Mouse (Mus musculus) CH12.LX (cell line): ENCODE measurements around the gene Ccnjl. TPM values are rescaled to one million over a fixed set of nuclear protein-coding genes. Genes with fewer than 3 reads are reported as not detected.

ENCODE experiments used
- DNase-seq: peaks from one replicate; pipeline ENCODE4 v3.0.0-alpha.2; 2013; ENCODE audit errors: extremely low read depth
- H3K27ac ChIP-seq: 2 replicates; pipeline ENCODE4 v1.5.1; 2012; ENCODE audit warnings: low read depth, mild to moderate bottlenecking, control low read depth, moderate library complexity; ENCODE audit not compliant: insufficient read depth
- H3K27me3 ChIP-seq: replicated peaks from 2 replicates; pipeline ENCODE3; 2012; ENCODE audit warnings: inconsistent platforms
- H3K36me3 ChIP-seq, 2 experiments: replicated peaks in 1 of 2; 2 replicates each; pipeline versions ENCODE3 to v1.6.1; 2012; ENCODE audit warnings: inconsistent platforms in 1 of 2, low read length in 1 of 2, mild to moderate bottlenecking in 1 of 2, mixed read lengths in 1 of 2, moderate library complexity in 1 of 2; ENCODE audit not compliant: control insufficient read depth in 1 of 2, insufficient read depth in 1 of 2
- H3K4me1 ChIP-seq, 2 experiments: 2 replicates each; pipeline ENCODE4 v1.6.1; 2012; ENCODE audit warnings: inconsistent platforms in 1 of 2, moderate library complexity in 1 of 2; ENCODE audit not compliant: insufficient read depth in 2 of 2, control insufficient read depth in 1 of 2
- H3K4me2 ChIP-seq: 2 replicates; pipeline ENCODE4 v1.6.1; 2012; ENCODE audit warnings: low read depth, mild to moderate bottlenecking, control low read depth; ENCODE audit not compliant: poor library complexity, insufficient read depth, severe bottlenecking
- H3K4me3 ChIP-seq, 3 experiments: fragments of 150-350 bp in 1 of 3; sonication (generic) in 1 of 3; replicated peaks in 1 of 3; 2 replicates each; pipeline versions ENCODE3 to v1.5.1; 2011 to 2012; ENCODE audit warnings: low read depth in 2 of 3, low read length in 2 of 3, mild to moderate bottlenecking in 2 of 3, moderate library complexity in 2 of 3, control low read depth in 1 of 3, improper control_type of control experiment in 1 of 3, inconsistent platforms in 1 of 3, mixed read lengths in 1 of 3; ENCODE audit not compliant: poor library complexity in 1 of 3
- H3K79me2 ChIP-seq: replicated peaks from 2 replicates; pipeline ENCODE4 v1.6.1; 2012; ENCODE audit warnings: mild to moderate bottlenecking, moderate library complexity; ENCODE audit not compliant: control insufficient read depth, poor library complexity, insufficient read depth, severe bottlenecking; ENCODE audit errors: extremely low read depth
- H3K9ac ChIP-seq: 2 replicates; pipeline ENCODE4 v1.6.1; 2012; ENCODE audit warnings: low read depth, mild to moderate bottlenecking, control low read depth, moderate library complexity; ENCODE audit not compliant: insufficient read depth
- H3K9me3 ChIP-seq: replicated peaks from 2 replicates; pipeline ENCODE3; 2012; ENCODE audit warnings: low read length, inconsistent platforms, mixed read lengths
- CHD1 ChIP-seq: IDR thresholded peaks from 2 replicates; pipeline ENCODE4 v1.6.1; 2012; ENCODE audit warnings: low read depth, low read length, improper control_type of control experiment, inconsistent platforms
- E2F4 ChIP-seq: IDR thresholded peaks from 2 replicates; pipeline ENCODE4 v1.6.1; 2011; ENCODE audit warnings: low read depth, low read length, improper control_type of control experiment; ENCODE audit not compliant: insufficient replicate concordance
- ELF1 ChIP-seq: IDR thresholded peaks from 2 replicates; pipeline ENCODE4 v1.6.1; 2014; ENCODE audit warnings: low read depth, mild to moderate bottlenecking, inconsistent platforms, low read length, improper control_type of control experiment
- HCFC1 ChIP-seq: IDR thresholded peaks from 2 replicates; pipeline ENCODE4 v1.6.1; 2012; ENCODE audit warnings: low read depth, mild to moderate bottlenecking, inconsistent platforms, low read length, improper control_type of control experiment
- IRF4 ChIP-seq: IDR thresholded peaks from 2 replicates; pipeline ENCODE4 v1.6.1; 2014; ENCODE audit warnings: low read depth, mild to moderate bottlenecking, inconsistent platforms, low read length, improper control_type of control experiment
- JUN ChIP-seq: IDR thresholded peaks from 2 replicates; pipeline ENCODE4 v1.6.1; 2011; ENCODE audit warnings: low read depth, mild to moderate bottlenecking, low read length, improper control_type of control experiment, moderate library complexity; ENCODE audit not compliant: insufficient read depth
- KAT2A ChIP-seq: IDR thresholded peaks from 2 replicates; pipeline ENCODE4 v1.6.1; 2012; ENCODE audit warnings: low read length, improper control_type of control experiment, inconsistent platforms; ENCODE audit not compliant: insufficient replicate concordance
- MAX ChIP-seq: IDR thresholded peaks from 2 replicates; pipeline ENCODE4 v1.6.1; 2011; ENCODE audit warnings: low read length, improper control_type of control experiment
- MXI1 ChIP-seq: IDR thresholded peaks from 2 replicates; pipeline ENCODE4 v1.6.1; 2011; ENCODE audit warnings: mild to moderate bottlenecking, low read depth, low read length, improper control_type of control experiment
- NELFE ChIP-seq: IDR thresholded peaks from 2 replicates; pipeline ENCODE4 v1.6.1; 2011; ENCODE audit warnings: low read depth, low read length, improper control_type of control experiment
- POLR2A ChIP-seq: IDR thresholded peaks from 2 replicates; pipeline ENCODE4 v1.6.1; 2011; ENCODE audit warnings: low read depth, mild to moderate bottlenecking, improper control_type of control experiment, low read length
- POLR2AphosphoS2 ChIP-seq: IDR thresholded peaks from 2 replicates; pipeline ENCODE4 v1.6.1; 2011; ENCODE audit warnings: low read depth, low read length, improper control_type of control experiment
- RCOR1 ChIP-seq: conservative IDR thresholded peaks from 2 replicates; pipeline ENCODE4 v1.6.1; 2012; ENCODE audit warnings: low read depth, mild to moderate bottlenecking, inconsistent platforms, low read length, improper control_type of control experiment
- SMC3 ChIP-seq: IDR thresholded peaks from 2 replicates; pipeline ENCODE4 v1.6.1; 2011; ENCODE audit warnings: low read depth, low read length, improper control_type of control experiment
- TCF12 ChIP-seq: IDR thresholded peaks from 2 replicates; pipeline ENCODE4 v1.6.1; 2014; ENCODE audit warnings: low read depth, mild to moderate bottlenecking, inconsistent platforms, low read length, improper control_type of control experiment
- USF2 ChIP-seq: conservative IDR thresholded peaks from 2 replicates; pipeline ENCODE4 v1.6.1; 2011; ENCODE audit warnings: low read depth, low read length, improper control_type of control experiment
- ZKSCAN1 ChIP-seq: IDR thresholded peaks from 2 replicates; pipeline ENCODE4 v1.6.1; 2012; ENCODE audit warnings: low read depth, inconsistent platforms, low read length, improper control_type of control experiment, borderline replicate concordance
- ZMIZ1 ChIP-seq: IDR thresholded peaks from 2 replicates; pipeline ENCODE4 v1.6.1; 2012; ENCODE audit warnings: low read depth, mild to moderate bottlenecking, inconsistent platforms, low read length, improper control_type of control experiment
- dilution Hi-C: fragments of 300-500 bp; cut with MboI; formaldehyde crosslinking; loops from 2 replicates; pipeline ENCODE4 v1.14.3; 2020; ENCODE audit warnings: low sequenced_read_pairs; ENCODE audit not compliant: extremely low pct_unique_long_range_greater_than_20kb, extremely low pct_ligation_motif_present
- in situ Hi-C: fragments of 300-500 bp; cut with MboI; formaldehyde crosslinking; loops from 3 replicates; pipeline ENCODE4 v1.14.3; 2019; ENCODE audit warnings: low sequenced_read_pairs, low pct_ligation_motif_present, low pct_unique_long_range_greater_than_20kb, mixed read lengths
- polyA plus RNA-seq: library from polyadenylated mRNA; unstranded; fragments of >175 nt; gene quantifications from 2 replicates; pipeline ENCODE4 v1.2.1, GENCODE M21; 2012; ENCODE audit warnings: low read depth; ENCODE audit not compliant: insufficient read length
- total RNA-seq, 2 experiments: library from RNA; depleted of rRNA; stranded (reverse); fragments of 300-350 nt in 1 of 2; fragments of >200 nt in 1 of 2; gene quantifications; 2 replicates each; pipeline ENCODE4 v1.2.3; 2012 to 2014

Gene Ccnjl
- total and polyA plus RNA-seq, 3 experiments: not detected

- peaks cover 8% of the 10 kb centered on the region for H3K9me3 ChIP-seq
- no peaks in the 10 kb centered on the region for H3K79me2 ChIP-seq
- 0 out of 4 replicates have a peak, but pooled peaks cover 0 to 4% of the 10 kb centered on the region in 2 experiments for H3K4me1 ChIP-seq
- H3K4me3 ChIP-seq: no peak overlapping the region
- H3K36me3 ChIP-seq: no peaks in the 10 kb centered on the region
- TF ChIP-seq MXI1: no peak
- DNase-seq: no peak
- H3K27me3 ChIP-seq: no peaks in the 10 kb centered on the region
- dilution Hi-C loops: no loop called here
- H3K27ac ChIP-seq: no peak overlapping the region
- no peak overlapping the region for H3K9ac ChIP-seq
- no peak overlapping the region for H3K4me2 ChIP-seq
- in situ Hi-C loops: no loop called here
These were observed 97.8 kb downstream of the Ccnjl start for GRCm38 (mm10) chr11:43626300-43626926.

GRCm38 (mm10) chr11:43626927-43627645 lies 98.5 kb downstream of the Ccnjl start:
- no peaks in the 10 kb centered on the region for H3K79me2 ChIP-seq
- in situ Hi-C loops (no loop called here), dilution Hi-C loops (no loop called here)
- DNase-seq: no peak
- peaks cover 8% of the 10 kb centered on the region for H3K9me3 ChIP-seq
- no peak overlapping the region for H3K9ac ChIP-seq
- peaks cover 0 to 8% of the 10 kb centered on the region in 2 experiments; a peak in 2 of 4 replicates for H3K4me1 ChIP-seq
- no peak overlapping the region for H3K4me2 ChIP-seq
- no peak overlapping the region for H3K27ac ChIP-seq
- no peaks in the 10 kb centered on the region for H3K36me3 ChIP-seq
- no peaks in the 10 kb centered on the region for H3K27me3 ChIP-seq
- no peak overlapping the region for H3K4me3 ChIP-seq
- no peak for TF ChIP-seq USF2
- TF ChIP-seq NELFE: no peak
- TF ChIP-seq IRF4: no peak
- no peak for TF ChIP-seq TCF12
- no peak for TF ChIP-seq ZMIZ1
- TF ChIP-seq POLR2AphosphoS2: no peak
- TF ChIP-seq RCOR1: no peak
- no peak for TF ChIP-seq SMC3
- TF ChIP-seq ELF1: no peak
- TF ChIP-seq JUN: no peak
- no peak for TF ChIP-seq HCFC1
- no peak for TF ChIP-seq CHD1
- no peak for TF ChIP-seq POLR2A
- TF ChIP-seq KAT2A: no peak
- TF ChIP-seq ZKSCAN1: no peak
- TF ChIP-seq E2F4: no peak
- no peak for TF ChIP-seq MAX
